Mouse (Mus musculus): ENCODE results near the gene Ing3.
A peak's percentile ranks its signal among the peaks of the same experiment; 100 is the strongest.

Gene Ing3

DNA sequence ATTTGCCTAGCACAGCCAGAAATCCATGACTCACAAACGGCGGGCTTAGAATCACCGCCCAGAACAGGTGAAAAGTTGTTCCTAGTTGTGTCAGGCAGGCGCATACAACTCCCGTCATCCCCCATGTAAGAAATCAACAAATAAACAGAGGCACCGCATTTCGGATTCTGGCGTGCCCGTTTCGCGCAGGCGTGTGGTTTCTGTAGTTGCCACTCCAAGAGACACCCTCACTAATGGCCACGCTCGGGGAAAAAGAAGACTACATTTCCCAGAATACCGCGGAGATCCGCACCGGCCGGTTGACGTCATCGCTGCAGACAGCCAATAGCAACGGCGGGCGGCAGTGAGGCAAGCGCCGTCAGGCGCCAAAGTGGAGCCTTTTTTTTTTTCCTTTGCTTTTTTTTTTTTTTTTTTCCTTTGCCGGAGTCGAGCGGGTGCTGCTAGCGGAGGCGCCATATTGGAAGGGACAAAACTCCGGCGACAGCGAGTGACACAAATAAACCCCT lies at the start of gene Ing3:
Gene Ing3 (plus strand): TSS at position 346 of the 506 bp plus-strand sequence.
- peak; percentile 84 for DNase-seq (ENCODE audit: low spot score)

GRCm38 (mm10) chr6:21909720-21910119 lies 39.7 kb upstream of the Ing3 start:
- DNase-seq (ENCODE audit: low spot score) = no peak

- DNase-seq (ENCODE audit: low spot score) = no peak
Measured at GRCm38 (mm10) chr6:21910804-21911203, 38.6 kb upstream of the Ing3 start.

GRCm38 (mm10) chr6:21916591-21916990 lies 32.8 kb upstream of the Ing3 start:
- DNase-seq (ENCODE audit: low spot score) = no peak

DNA sequence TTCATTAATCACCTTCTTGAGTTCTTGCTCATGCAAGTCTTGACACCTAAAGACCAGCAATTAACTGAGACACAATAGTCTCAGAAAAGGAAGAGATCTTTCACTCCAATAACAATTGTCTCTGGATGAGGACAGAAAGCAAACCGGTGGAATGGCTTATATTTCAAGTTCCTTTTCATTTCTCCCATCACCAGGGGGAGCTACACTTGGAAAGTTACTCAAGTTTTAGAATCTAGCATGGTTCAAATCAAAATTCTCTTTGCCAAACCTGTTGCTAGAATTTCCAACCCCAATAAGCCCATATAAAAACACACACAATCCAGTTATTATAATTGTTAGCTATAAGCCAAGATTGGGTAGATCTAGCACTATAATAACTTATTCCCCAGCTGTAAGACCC lies 25.2 kb upstream of the Ing3 start:
- no peak for DNase-seq (ENCODE audit: low spot score)

DNA sequence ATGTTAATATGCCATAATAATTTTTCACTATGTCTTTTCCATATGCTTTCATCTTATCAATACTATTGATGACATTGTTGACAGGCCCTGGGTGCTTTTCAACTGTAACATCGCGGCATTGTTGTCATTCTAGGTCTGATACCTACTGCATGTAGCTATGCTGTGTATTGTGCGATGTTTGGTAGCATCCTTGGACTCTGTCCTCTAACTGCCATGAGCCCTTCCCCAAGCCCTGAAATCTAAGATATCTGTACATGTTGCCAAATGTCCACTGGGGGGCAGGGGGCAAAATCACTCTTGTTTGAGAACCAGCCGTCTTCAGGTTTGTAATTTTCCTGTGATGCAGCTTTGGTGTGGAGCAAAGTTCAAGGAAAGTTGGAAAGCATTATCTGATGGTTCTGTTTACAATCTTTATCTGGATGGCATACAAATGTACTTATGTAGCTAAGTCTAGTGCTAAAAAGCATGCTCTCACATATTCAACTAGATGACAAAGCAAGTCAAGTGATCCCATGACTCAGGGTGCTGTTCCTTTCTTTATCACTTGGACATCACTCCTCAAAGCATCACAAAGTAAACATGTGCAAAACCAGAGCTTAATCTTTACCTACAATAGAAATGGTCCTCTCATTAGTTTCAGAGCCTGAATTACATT lies 11.3 kb upstream of the Ing3 start:
- no peak for DNase-seq (ENCODE audit: low spot score)

DNA sequence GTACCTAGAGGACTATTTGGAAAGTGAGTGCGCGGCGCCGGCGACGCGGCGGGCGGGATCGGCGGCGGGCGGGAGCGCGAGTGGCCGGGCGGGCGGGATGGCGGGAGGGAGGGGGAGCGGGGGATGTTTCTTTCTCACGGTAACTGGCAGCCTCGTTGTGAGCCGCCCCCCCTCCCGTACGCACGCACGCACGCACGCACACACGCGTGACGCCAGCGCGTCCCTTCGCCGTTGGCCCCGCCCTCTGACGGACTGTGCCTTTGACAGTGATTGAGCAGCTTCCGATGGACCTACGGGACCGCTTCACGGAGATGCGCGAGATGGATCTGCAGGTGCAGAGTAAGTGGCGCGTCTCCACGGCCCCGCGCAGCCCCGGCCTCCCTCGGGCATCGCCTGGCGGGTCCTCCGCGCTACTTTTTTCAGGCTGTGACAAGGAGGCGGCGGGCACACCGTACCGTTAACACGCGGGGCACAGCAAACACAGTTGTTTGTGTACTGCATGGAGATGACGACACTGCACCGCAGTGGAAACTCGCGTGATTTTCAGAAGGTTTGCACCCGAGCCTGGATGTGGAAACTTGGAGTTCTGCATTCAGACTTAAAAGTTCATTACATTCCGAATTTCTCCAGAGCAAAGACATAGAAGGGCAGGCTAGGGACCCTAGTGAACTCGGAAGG lies 539 bp downstream of the Ing3 start:
- peak; percentile 83 for DNase-seq (ENCODE audit: low spot score)

DNA sequence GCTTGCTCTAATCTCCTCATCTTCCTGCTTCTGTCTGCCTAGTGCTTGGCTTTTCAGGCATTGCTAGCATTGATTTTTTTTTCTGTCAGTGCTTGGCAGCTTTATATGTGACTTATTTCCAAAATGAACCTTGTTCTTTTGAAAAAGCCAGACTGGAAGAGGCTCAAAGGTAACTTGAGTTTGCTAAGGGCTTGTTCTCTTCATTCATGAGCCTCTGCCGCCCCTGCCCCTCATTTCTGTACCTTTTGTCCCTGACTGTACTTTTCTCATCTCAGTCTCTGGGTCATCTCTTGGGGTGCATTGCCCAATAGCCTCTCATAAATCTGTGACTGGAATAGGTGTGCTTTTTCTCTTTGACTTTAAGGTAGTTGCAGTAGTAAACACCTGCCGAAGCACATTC lies 1.3 kb downstream of the Ing3 start:
- DNase-seq (ENCODE audit: low spot score) = no peak

DNA sequence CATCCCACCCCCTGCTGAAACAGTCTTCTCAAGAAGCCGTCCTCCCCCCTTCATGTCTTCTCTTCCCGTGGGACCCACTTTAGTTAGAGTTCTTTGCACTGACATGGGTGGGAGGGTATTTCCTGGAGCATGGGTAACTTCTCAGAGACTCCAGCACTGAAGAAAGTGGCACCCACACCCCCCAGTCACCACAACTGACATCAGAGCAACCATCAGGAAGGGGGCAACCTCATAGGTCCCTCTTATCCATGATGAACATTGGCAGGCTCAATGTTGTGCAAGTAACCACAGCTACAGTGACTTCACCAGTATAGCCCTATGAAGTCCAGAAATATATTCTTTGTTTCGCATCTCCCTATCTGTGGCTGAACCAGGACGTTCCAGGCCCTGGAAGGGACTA lies 6.1 kb downstream of the Ing3 start:
- no peak for DNase-seq (ENCODE audit: low spot score)

- DNase-seq (ENCODE audit: low spot score) = no peak
Measured at GRCm38 (mm10) chr6:21958922-21959321, 9.6 kb downstream of the Ing3 start.

GRCm38 (mm10) chr6:21959909-21960308 lies 10.5 kb downstream of the Ing3 start:
- DNase-seq (ENCODE audit: low spot score) = no peak

DNA sequence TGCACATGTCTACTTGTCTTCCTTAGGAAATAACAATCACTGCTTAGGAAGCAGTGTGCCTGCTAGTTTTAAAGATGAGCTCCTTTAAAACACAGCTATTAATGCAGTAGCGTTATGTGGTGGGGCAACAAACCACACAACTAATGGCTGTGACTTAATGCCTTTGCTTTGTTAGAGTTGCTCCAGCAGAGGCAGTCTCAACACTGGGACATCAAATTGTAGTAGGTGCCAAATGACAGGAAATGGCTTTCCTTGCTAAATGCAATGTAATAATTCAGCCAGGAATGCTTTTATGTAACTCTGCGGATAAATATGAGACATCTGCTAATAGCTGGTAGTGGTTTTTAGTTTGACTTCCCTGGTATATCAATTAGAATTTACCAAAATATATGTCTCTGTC lies 28.2 kb downstream of the Ing3 start:
- no peak for DNase-seq (ENCODE audit: low spot score)

GRCm38 (mm10) chr6:21981114-21981513 lies 31.7 kb downstream of the Ing3 start:
- no peak for DNase-seq (ENCODE audit: low spot score)

- DNase-seq (ENCODE audit: low spot score) = no peak
Measured at GRCm38 (mm10) chr6:21984990-21985731, 35.8 kb downstream of the Ing3 start.

GRCm38 (mm10) chr6:21985732-21986540 lies 36.6 kb downstream of the Ing3 start, which contains the start of gene Cped1:
Gene Cped1 (plus strand): TSS chr6:21985916.
- DNase-seq (ENCODE audit: low spot score) = peak; percentile 40

DNA sequence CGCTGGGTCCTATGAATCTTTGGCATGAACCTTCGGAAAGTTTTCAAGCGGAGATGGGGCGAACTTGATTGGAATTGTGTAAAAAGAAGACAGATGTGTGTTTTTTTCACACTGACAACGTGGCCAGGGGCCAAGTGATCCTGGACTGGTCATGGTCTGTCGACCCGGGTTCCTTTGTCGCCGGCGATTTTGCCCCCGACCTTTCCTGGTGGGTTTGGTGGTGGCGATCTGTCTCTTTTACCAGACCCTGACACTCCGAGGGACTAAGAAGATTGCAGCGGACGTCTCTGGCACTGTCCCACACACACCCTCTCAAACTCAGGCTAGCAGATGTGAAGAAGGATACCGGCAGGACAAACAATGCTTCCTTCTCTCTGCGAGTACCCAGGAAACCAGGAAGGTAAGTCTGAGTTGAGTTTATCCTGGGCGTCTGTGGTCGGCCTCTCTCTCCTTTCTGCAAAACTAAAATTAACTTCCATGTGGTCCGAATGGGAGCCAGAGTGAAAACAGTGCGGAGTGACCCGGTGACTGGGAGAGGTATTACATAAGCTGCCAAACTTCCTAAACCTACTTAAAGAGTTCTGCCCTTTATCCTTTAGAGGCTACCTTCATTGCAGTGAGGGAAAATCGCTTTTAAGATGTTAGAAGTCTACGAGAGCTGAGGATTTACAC lies 37.4 kb downstream of the Ing3 start:
- peak; percentile 19 for DNase-seq (ENCODE audit: low spot score)

GRCm38 (mm10) chr6:21987554-21987953 lies 38.2 kb downstream of the Ing3 start:
- DNase-seq (ENCODE audit: low spot score) = no peak

- DNase-seq (ENCODE audit: low spot score) = no peak
Measured at GRCm38 (mm10) chr6:21988296-21988695, 38.9 kb downstream of the Ing3 start.

GRCm38 (mm10) chr6:21989081-21989480 lies 39.7 kb downstream of the Ing3 start:
- DNase-seq (ENCODE audit: low spot score) = no peak

DNA sequence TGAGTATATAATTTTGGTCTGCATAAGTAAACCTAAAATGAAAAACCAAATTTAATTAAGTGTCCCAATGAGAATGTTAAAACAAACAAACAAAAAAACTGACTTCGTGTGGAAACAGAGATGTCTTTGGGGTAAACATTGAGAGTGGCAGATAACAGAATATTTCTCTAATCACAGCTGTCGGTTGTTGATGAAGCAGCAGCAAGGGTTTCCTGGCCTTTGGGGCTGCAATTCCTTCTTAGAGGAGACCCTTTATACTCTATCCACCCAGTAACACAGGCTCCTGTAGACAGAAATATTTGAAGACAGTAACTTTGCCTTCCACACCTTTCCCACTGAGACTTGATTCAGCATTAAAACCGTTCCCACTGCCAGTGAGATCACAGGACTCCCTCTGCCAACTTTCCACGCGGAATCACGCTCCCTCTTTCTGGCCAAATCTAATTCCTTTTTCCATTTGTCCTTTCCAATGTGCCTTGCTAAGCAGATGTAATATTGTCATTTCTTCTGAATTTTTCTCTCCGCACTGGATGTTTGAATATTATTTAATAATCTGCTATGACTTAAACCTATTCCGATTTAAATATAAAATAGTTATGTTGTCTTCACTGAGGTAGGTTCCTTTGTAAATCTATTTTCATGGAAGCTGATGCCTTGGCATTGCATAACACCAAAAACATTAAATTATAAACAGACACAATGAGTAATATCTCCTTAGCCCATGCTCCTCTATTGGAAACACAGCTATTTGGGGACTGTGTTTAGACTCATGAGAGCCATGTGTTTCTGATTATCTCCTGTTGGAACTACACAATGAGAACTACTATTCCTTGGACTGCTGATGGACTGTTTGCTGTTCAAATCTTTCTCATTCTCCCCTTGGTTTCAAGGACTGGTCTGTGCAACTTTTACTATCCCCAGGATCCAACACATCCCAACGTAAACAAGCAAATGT lies 41.1 kb downstream of the Ing3 start:
- no peak for DNase-seq (ENCODE audit: low spot score)
